Mouse (Mus musculus): Measurements from ENCODE around the gene Olfr348. TPM values are rescaled to one million over a fixed set of nuclear protein-coding genes. Genes with fewer than 3 reads are reported as not detected.

Olfr348 gene
- total RNA-seq (2021): not detected
- long read RNA-seq, experiment 1: 0 reads
- long read RNA-seq, experiment 2: 0 reads

DNA sequence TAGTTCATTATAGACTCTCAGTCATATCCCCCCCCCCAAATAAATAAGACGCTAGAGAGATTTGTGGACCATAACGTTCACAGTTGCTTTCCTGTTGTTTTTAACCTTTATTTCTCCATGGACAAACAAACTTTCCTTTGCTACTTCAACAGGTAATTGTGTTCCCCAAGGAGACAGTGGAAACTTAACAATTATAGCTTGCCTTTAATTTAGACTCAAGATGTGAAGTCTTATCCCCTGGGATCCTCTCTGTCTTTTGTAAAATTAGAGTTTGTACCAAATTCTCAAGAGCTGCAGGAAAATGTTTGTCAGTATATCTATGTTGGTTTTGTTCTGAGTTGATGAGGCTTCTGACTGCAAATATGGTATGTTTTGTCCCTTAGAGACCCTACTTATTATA lies at the start of gene Olfr348:
Gene Olfr348 (plus strand): TSS at position 301 of the 400 bp plus-strand sequence.
- DNase-seq: no peak

GRCm38 (mm10) chr2:36736226-36736625 lies 47.9 kb upstream of the Olfr348 start:
- no peak for DNase-seq

- DNase-seq: no peak
These were observed 6.2 kb downstream of the Olfr348 start, which contains the start of gene Olfr50 for GRCm38 (mm10) chr2:36790238-36790637. Gene Olfr50 (plus strand): TSS chr2:36790538.

DNA sequence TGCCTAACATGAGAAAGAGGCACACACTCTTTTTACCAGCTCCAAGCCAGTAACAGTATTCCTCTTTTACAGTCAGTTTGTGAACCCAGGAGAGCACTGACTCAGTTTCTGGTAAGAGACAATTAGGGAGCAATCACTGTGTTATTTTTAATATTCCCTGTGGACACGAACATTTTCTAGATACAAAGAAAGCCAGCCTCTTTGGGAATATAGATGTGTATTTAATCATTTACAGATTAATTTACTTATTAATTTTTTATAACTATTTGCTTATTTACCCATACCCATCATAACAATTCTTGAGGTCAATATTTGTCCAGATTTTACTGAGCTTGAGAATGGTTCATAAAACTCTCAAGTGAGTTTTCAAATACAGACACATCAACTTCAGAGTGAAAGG lies 32.9 kb downstream of the Olfr348 start, which contains the start of gene Olfr3:
Gene Olfr3 (minus strand): TSS at position 101 of the 400 bp plus-strand sequence.
- DNase-seq: no peak

Other genes starting within 250 kb of the Olfr348 start
- not detected for gene Olfr344, start 217.6 kb upstream of the Olfr348 start, total RNA-seq (2021)
- gene Olfr345, start 144.2 kb upstream of the Olfr348 start, total RNA-seq (2021): not detected
- not detected for gene Olfr346, start 98.5 kb upstream of the Olfr348 start, total RNA-seq (2021)
- gene Olfr347, start 52.4 kb upstream of the Olfr348 start, total RNA-seq (2021): not detected
- not detected for gene Olfr50, start 6.3 kb downstream of the Olfr348 start, total RNA-seq (2021)
- not detected for gene Olfr3, start 32.8 kb downstream of the Olfr348 start, total RNA-seq (2021)
- gene Olfr350, start 62.0 kb downstream of the Olfr348 start, total RNA-seq (2021): not detected
- gene Olfr351, start 78.4 kb downstream of the Olfr348 start, total RNA-seq (2021): not detected
- gene Olfr352, start 84.2 kb downstream of the Olfr348 start, total RNA-seq (2021): not detected
- gene Olfr353, start 108.7 kb downstream of the Olfr348 start, total RNA-seq (2021): not detected
- not detected for gene Olfr354, start 121.4 kb downstream of the Olfr348 start, total RNA-seq (2021)
- gene Olfr355, start 144.6 kb downstream of the Olfr348 start, total RNA-seq (2021): not detected
- gene Olfr356, start 152.8 kb downstream of the Olfr348 start, total RNA-seq (2021): not detected
- not detected for gene Olfr357, start 209.6 kb downstream of the Olfr348 start, total RNA-seq (2021)
- not detected for gene Olfr358, start 225.1 kb downstream of the Olfr348 start, total RNA-seq (2021)